Mouse (Mus musculus): ENCODE data around the gene Wwc1. TPM values are rescaled to one million over a fixed set of nuclear protein-coding genes. Genes with fewer than 3 reads are reported as not detected.

Wwc1 gene
- total and polyA plus RNA-seq, 3 experiments = 0.89 to 8.7 (median 2.0) TPM

GRCm38 (mm10) chr11:36000038-36000437, 19.7 kb upstream of the Wwc1 start:
- peaks cover 4% of the 10 kb centered on the region for H3K9me3 ChIP-seq (replicated peaks; ENCODE audit: low read length)
- H3K4me3 ChIP-seq (replicated peaks in 1 of 3; ENCODE audit: low read depth in 2 of 3, low read length in 2 of 3, poor library complexity in 1 of 3) = no peak overlapping the region
- H3K27me3 ChIP-seq (replicated peaks) = peaks cover 13% of the 10 kb centered on the region
- H3K36me3 ChIP-seq (replicated peaks in 1 of 2; ENCODE audit: control insufficient read depth in 1 of 2, insufficient read depth in 1 of 2, low read length in 1 of 2) = no peaks in the 10 kb centered on the region
- no peak overlapping the region for H3K9ac ChIP-seq (ENCODE audit: insufficient read depth, low read depth)
- no peak for TF ChIP-seq POLR2AphosphoS2 (IDR thresholded peaks at IDR 0.05; ENCODE audit: low read depth, low read length)
- no peak for TF ChIP-seq USF1 (IDR thresholded peaks at IDR 0.05; ENCODE audit: low read depth, low read length)
- no peak for TF ChIP-seq MAZ (IDR thresholded peaks at IDR 0.05; ENCODE audit: low read depth, low read length)
- no peak for TF ChIP-seq MAFK (IDR thresholded peaks at IDR 0.05; ENCODE audit: insufficient replicate concordance, low read length)
- no peak for TF ChIP-seq HCFC1 (IDR thresholded peaks at IDR 0.05; ENCODE audit: low read depth, low read length)
- no peak for TF ChIP-seq CHD1 (IDR thresholded peaks at IDR 0.05; ENCODE audit: low read depth, low read length)
- no peak for TF ChIP-seq JUND (conservative IDR thresholded peaks at IDR 0.05; ENCODE audit: low read depth, low read length)
- no peak for TF ChIP-seq PAX5 (IDR thresholded peaks at IDR 0.05; ENCODE audit: low read length)
- no peak for TF ChIP-seq NELFE (IDR thresholded peaks at IDR 0.05; ENCODE audit: low read depth, low read length)
- TF ChIP-seq ZMIZ1 (IDR thresholded peaks at IDR 0.05; ENCODE audit: low read depth, low read length) = no peak
- no peak for TF ChIP-seq ZC3H11A (IDR thresholded peaks at IDR 0.05; ENCODE audit: low read depth, low read length)
- TF ChIP-seq POLR2A (IDR thresholded peaks at IDR 0.05; ENCODE audit: low read depth, low read length) = no peak
- TF ChIP-seq KAT2A (IDR thresholded peaks at IDR 0.05; ENCODE audit: insufficient replicate concordance, low read length) = no peak
- TF ChIP-seq NRF1 (IDR thresholded peaks at IDR 0.05; ENCODE audit: low read depth, low read length) = no peak
- no peaks in the 10 kb centered on the region for H3K79me2 ChIP-seq (replicated peaks; ENCODE audit: control insufficient read depth, extremely low read depth, insufficient read depth, poor library complexity, severe bottlenecking)
- H3K4me1 ChIP-seq (ENCODE audit: control insufficient read depth in 1 of 2, insufficient read depth in 2 of 2) = peaks cover 0 to 40% of the 10 kb centered on the region in 2 experiments; a peak in 2 of 4 replicates
- in situ Hi-C loops (cut with MboI; ENCODE audit: low pct_ligation_motif_present, low pct_unique_long_range_greater_than_20kb, low sequenced_read_pairs) = no loop called here
- H3K27ac ChIP-seq (ENCODE audit: insufficient read depth, low read depth) = no peak overlapping the region
- dilution Hi-C loops (cut with MboI; ENCODE audit: extremely low pct_ligation_motif_present, extremely low pct_unique_long_range_greater_than_20kb, low sequenced_read_pairs) = no loop called here
- DNase-seq (ENCODE audit: extremely low read depth) = no peak
- H3K4me2 ChIP-seq (ENCODE audit: insufficient read depth, low read depth, poor library complexity, severe bottlenecking) = no peak overlapping the region

- Histone ChIP-seq H3K27ac (ENCODE audit: insufficient read depth, low read depth) (no peak overlapping the region), H3K27me3 (replicated peaks) (peaks cover 6% of the 10 kb centered on the region), H3K36me3 (replicated peaks in 1 of 2; ENCODE audit: control insufficient read depth in 1 of 2, insufficient read depth in 1 of 2, low read length in 1 of 2) (no peaks in the 10 kb centered on the region), H3K4me2 (ENCODE audit: insufficient read depth, low read depth, poor library complexity, severe bottlenecking) (no peak overlapping the region), H3K4me1 (ENCODE audit: control insufficient read depth in 1 of 2, insufficient read depth in 2 of 2) (peaks cover 0 to 40% of the 10 kb centered on the region in 2 experiments; a peak in 2 of 4 replicates), H3K9ac (ENCODE audit: insufficient read depth, low read depth) (no peak overlapping the region), H3K9me3 (replicated peaks; ENCODE audit: low read length) (peaks cover 4% of the 10 kb centered on the region), H3K4me3 (replicated peaks in 1 of 3; ENCODE audit: low read depth in 2 of 3, low read length in 2 of 3, poor library complexity in 1 of 3) (no peak overlapping the region), H3K79me2 (replicated peaks; ENCODE audit: control insufficient read depth, extremely low read depth, insufficient read depth, poor library complexity, severe bottlenecking) (no peaks in the 10 kb centered on the region)
- peak; percentile 16 for DNase-seq (ENCODE audit: extremely low read depth)
- no peak for TF ChIP-seq EP300 (IDR thresholded peaks at IDR 0.05; ENCODE audit: low read length)
- no peak for TF ChIP-seq MAX (IDR thresholded peaks at IDR 0.05; ENCODE audit: low read length)
- TF ChIP-seq CTCF (conservative IDR thresholded peaks at IDR 0.05 in 1 of 2, IDR thresholded peaks at IDR 0.05 in 1 of 2; ENCODE audit: low read depth in 2 of 2, low read length in 2 of 2) = no peak
- no peak for TF ChIP-seq TCF12 (IDR thresholded peaks at IDR 0.05; ENCODE audit: low read depth, low read length)
- TF ChIP-seq JUN (IDR thresholded peaks at IDR 0.05; ENCODE audit: insufficient read depth, low read depth, low read length) = no peak
- TF ChIP-seq USF2 (conservative IDR thresholded peaks at IDR 0.05; ENCODE audit: low read depth, low read length) = no peak
- no peak for TF ChIP-seq SIN3A (IDR thresholded peaks at IDR 0.05; ENCODE audit: low read length)
- no peak for TF ChIP-seq TBP (conservative IDR thresholded peaks at IDR 0.05; ENCODE audit: low read depth, low read length)
- no peak for TF ChIP-seq CHD2 (IDR thresholded peaks at IDR 0.05; ENCODE audit: low read length)
- TF ChIP-seq MYC (IDR thresholded peaks at IDR 0.05; ENCODE audit: low read depth, low read length) = no peak
- TF ChIP-seq ETS1 (conservative IDR thresholded peaks at IDR 0.05; ENCODE audit: low read depth, low read length) = no peak
- dilution Hi-C loops (cut with MboI; ENCODE audit: extremely low pct_ligation_motif_present, extremely low pct_unique_long_range_greater_than_20kb, low sequenced_read_pairs) (no loop called here), in situ Hi-C loops (cut with MboI; ENCODE audit: low pct_ligation_motif_present, low pct_unique_long_range_greater_than_20kb, low sequenced_read_pairs) (loop anchor here (10.0 to 25.0 kb wide), 2 partner anchors 133 to 311 kb away; no protein-coding TSS in a partner anchor)
These were observed 17.7 kb upstream of the Wwc1 start for GRCm38 (mm10) chr11:35998048-35998447.
